Mouse (Mus musculus): ENCODE results near the gene Eapp. TPM values are rescaled to one million over a fixed set of nuclear protein-coding genes. Genes with fewer than 3 reads are reported as not detected.
A peak's percentile ranks its signal among the peaks of the same experiment; 100 is the strongest.
"Not testable (repeated sequence)": the region's sequence is repeated elsewhere in the genome, so short reads cannot be mapped to it uniquely, and the experiment has no call there.

The Eapp gene
- polyA plus RNA-seq (2012; rRNA removed), result 6.5 and 8.7 TPM in 2 replicates

DNA sequence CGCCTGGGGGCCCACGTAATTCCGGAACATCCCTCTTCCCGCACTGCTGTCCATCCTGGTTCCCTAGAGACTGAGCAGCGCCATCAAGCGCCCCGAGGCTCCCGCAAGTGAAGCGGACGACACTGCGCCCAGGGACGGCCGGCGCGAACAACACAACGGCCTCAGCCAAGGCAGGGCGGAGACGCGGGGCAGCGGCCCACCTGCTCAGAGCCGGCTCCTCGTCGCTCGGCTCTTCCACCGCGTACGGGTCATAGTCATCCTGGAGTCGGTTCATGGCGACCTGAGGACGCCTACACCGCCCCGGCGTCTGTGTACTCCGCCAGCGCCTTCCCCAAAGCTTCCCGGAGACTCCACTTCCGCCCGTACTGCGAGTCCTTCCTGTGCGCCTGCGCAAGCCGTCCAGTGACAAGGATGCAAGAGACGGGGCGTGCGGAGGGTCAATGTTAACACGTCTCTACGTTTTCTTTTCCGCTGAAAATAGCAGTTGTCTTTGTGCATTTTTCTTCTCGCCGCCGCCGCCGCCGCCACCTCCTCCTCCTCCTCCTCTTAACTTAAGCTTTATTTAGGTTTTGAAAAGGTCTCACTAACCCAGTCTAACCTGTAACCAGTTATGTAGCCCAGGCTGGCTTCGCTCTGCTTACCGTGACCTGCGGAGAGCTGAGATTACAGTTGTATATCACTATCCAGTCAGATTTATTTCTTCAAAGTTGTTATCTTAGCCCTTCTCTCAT lies at the start of gene Eapp:
Eapp (minus strand) TSS at position 387 of the 731 bp plus-strand sequence.
- under 1% methylated on average over 57 of the region's 57 CpGs for WGBS
- DNase-seq (ENCODE audit: low read depth, low spot score), result peak; percentile 88

DNA sequence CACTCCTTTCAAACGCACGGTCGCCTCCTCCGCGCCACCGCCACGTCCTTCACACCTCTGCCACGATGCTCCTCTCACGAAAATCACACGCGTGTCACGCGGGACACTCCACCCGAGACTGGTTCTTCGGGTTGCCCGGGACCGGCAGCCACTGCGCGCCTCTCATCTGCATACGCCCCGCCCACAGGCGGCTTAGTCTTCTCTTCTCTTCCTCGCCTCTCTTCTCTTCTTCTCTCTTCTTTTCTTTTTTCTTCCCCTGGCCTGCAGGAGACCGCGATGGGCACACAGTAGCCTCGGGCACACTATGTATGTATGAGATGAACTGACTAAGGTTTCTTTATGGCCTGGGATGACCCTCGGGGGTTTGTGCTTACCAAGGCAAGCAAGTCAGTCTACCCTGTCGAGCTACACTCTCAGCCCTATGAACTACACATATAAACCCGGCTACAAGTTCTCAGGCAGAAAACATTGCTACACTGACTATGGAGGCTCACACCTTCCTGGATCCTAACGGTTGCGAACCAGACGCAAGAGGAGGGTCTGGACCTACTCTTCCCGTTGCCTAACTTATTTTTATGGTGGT lies 43.1 kb upstream of the Eapp start:
- WGBS, result 0% methylated on average over 9 of the region's 33 CpGs
- not testable (repeated sequence) for DNase-seq (ENCODE audit: low read depth, low spot score)

GRCm38 (mm10) chr12:54737891-54738660 lies 42.4 kb upstream of the Eapp start:
- WGBS, result no CpG with 5 or more reads among the region's 21 CpGs
- DNase-seq (ENCODE audit: low read depth, low spot score), result not testable (repeated sequence)

DNA sequence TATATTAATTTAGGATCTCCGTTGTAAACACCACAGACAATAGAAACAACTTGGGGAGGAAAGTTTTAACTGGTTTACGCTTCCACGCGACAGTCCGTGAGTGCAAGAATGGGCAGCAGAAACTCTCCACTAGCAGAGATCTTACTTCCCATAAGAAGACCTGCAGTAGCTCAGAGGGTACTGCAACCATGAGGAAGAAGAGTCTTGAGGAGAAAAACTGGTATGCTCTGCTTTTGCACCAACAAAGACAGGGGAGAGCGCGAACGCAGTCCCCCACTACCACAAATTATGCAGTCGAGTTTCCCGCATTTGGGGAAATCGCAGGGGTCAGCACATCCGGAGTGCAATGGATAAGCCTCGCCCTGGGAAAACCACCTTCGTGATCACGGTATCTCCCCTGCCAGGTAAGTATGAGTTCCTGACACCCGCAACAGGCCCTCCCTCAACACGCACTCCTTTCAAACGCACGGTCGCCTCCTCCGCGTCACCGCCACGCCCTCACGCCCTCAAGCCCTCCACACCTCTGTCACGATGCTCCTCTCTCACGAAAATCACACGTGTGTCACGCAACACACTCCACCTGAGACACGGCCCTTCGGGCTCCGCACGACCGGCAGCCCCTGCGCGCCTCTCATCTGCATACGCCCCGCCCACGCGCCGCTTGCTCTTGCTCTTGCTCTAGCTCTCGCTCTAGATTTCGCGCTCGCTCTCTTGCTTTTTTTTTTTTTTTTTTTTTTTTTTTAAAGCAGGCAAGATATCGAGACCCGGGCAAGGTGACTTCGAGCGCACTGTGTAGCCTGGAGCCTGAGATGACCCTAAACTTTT lies 38.8 kb upstream of the Eapp start:
- DNase-seq (ENCODE audit: low read depth, low spot score), result not testable (repeated sequence)
- 0% methylated on average over 9 of the region's 49 CpGs for WGBS

- DNase-seq (ENCODE audit: low read depth, low spot score), result not testable (repeated sequence)
- WGBS, result no CpG with 5 or more reads among the region's 56 CpGs
Observed at GRCm38 (mm10) chr12:54729140-54730059, 33.7 kb upstream of the Eapp start.

- not testable (repeated sequence) for DNase-seq (ENCODE audit: low read depth, low spot score)
- no CpG with 5 or more reads among the region's 56 CpGs for WGBS
Observed at GRCm38 (mm10) chr12:54718871-54719786, 23.4 kb upstream of the Eapp start.

GRCm38 (mm10) chr12:54717516-54717915 lies 21.8 kb upstream of the Eapp start:
- WGBS, result 56% methylated on average over 6 of the region's 11 CpGs
- DNase-seq (ENCODE audit: low read depth, low spot score), result not testable (repeated sequence)

DNA sequence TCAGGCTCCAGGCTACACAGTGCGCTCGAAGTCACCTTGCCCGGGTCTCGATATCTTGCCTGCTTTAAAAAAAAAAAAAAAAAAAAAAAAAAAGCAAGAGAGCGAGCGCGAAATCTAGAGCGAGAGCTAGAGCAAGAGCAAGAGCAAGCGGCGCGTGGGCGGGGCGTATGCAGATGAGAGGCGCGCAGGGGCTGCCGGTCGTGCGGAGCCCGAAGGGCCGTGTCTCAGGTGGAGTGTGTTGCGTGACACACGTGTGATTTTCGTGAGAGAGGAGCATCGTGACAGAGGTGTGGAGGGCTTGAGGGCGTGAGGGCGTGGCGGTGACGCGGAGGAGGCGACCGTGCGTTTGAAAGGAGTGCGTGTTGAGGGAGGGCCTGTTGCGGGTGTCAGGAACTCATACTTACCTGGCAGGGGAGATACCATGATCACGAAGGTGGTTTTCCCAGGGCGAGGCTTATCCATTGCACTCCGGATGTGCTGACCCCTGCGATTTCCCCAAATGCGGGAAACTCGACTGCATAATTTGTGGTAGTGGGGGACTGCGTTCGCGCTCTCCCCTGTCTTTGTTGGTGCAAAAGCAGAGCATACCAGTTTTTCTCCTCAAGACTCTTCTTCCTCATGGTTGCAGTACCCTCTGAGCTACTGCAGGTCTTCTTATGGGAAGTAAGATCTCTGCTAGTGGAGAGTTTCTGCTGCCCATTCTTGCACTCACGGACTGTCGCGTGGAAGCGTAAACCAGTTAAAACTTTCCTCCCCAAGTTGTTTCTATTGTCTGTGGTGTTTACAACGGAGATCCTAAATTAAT lies 18.3 kb upstream of the Eapp start:
- DNase-seq (ENCODE audit: low read depth, low spot score), result not testable (repeated sequence)
- 3% methylated on average over 6 of the region's 48 CpGs for WGBS

DNA sequence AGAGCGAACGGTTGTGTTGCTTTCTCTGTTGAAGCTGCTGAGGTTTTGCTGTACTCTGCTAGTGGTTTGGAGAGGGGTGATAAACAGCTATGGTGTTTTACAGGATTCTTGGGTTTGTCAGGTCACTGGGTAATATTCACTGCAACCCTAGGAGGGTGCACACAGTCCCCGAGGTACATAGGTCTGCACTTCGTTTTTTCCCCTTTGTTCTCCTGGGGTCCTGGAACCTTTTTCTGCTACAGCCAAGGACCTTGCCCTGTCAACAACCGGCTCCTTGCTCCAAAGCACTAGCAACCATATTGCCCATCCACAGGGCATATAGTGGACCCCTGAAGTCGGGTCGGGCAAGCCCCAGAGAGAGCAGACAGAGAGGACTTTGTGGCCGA lies 14.8 kb upstream of the Eapp start:
- DNase-seq (ENCODE audit: low read depth, low spot score), result not testable (repeated sequence)
- 0% methylated on average over 4 of the region's 8 CpGs for WGBS

DNA sequence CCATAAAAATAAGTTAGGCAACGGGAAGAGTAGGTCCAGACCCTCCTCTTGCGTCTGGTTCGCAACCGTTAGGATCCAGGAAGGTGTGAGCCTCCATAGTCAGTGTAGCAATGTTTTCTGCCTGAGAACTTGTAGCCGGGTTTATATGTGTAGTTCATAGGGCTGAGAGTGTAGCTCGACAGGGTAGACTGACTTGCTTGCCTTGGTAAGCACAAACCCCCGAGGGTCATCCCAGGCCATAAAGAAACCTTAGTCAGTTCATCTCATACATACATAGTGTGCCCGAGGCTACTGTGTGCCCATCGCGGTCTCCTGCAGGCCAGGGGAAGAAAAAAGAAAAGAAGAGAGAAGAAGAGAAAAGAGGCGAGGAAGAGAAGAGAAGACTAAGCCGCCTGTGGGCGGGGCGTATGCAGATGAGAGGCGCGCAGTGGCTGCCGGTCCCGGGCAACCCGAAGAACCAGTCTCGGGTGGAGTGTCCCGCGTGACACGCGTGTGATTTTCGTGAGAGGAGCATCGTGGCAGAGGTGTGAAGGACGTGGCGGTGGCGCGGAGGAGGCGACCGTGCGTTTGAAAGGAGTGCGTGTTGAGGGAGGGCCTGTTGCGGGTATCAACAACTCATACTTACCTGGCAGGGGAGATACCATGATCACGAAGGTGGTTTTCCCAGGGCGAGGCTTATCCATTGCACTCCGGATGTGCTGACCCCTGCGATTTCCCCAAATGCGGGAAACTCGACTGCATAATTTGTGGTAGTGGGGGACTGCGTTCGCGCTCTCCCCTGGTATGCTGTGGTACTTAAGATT lies 14.2 kb upstream of the Eapp start:
- DNase-seq (ENCODE audit: low read depth, low spot score), result not testable (repeated sequence)
- 0% methylated on average over 12 of the region's 44 CpGs for WGBS

- 67% methylated on average over 7 of the region's 7 CpGs for WGBS
- DNase-seq (ENCODE audit: low read depth, low spot score), result no peak
Observed at GRCm38 (mm10) chr12:54699394-54699793, 3.7 kb upstream of the Eapp start.

GRCm38 (mm10) chr12:54697791-54698250 lies 2.1 kb upstream of the Eapp start:
- no peak for DNase-seq (ENCODE audit: low read depth, low spot score)
- 31% methylated on average over 6 of the region's 6 CpGs for WGBS

- no peak for DNase-seq (ENCODE audit: low read depth, low spot score)
- WGBS, result 4% methylated on average over 7 of the region's 7 CpGs
Observed at GRCm38 (mm10) chr12:54697003-54697597, 1.4 kb upstream of the Eapp start.

DNA sequence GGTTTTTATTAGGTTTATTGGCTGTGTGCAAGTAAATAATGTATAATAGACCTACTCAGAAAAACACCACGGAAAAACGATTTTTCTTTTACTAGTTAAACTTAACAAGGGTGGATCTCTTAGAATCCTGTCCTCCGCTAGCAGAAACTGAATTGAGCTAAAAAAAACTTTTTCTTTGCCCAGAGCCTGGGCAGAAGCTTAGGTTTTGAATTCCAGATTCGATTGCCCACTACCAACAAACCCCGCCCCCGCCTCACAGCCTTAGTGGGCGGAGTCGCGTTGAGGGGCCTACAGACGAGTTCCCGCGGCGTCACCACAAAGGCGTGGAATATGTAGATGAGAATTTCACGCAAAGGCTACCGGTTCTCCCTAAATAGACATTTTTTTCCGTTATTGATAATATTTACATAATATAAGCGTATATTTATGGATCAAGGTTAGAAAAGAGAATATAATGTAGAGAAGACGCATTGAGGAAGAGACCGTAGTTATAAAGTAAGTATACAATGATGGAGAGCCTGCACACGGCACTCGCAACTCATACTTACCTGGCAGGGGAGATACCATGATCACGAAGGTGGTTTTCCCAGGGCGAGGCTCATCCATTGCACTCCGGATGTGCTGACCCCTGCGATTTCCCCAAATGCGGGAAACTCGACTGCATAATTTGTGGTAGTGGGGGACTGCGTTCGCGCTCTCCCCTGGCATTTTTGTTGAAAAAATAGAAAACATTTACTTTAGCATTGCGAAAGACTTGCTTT lies 725 bp upstream of the Eapp start:
- WGBS, result under 1% methylated on average over 32 of the region's 32 CpGs
- peak; percentile 84 for DNase-seq (ENCODE audit: low read depth, low spot score)
